Mouse (Mus musculus): Measurements from ENCODE around the gene Zcchc8. TPM values are rescaled to one million over a fixed set of nuclear protein-coding genes. Genes with fewer than 3 reads are reported as not detected.

The Zcchc8 gene
- polyA plus RNA-seq, 1 experiment from 2014 or later = 83.7 TPM

DNA sequence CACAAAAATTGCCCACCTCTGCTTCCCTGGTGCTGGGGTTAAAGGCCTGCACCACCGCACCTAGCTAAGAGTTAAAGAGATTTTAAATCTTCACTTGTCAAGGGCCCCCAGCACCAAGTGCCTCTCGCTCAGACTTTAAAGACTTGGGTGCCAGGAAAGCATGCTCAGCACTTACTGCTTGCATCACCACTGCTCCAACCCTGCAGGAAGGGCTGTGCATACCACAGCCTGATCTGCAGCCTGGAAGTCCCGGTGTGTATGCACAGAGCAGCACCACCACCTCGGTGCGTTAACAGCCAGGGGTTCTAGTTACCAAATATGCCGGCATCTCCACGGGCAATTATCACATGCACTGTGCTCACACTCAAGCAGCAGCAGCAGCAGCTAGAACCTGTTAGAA lies 63.2 kb downstream of the Zcchc8 start:
- Histone ChIP-seq H3K9me3 (no peaks in the 10 kb centered on the region), H3K4me3 (no peak overlapping the region), H3K36me3 (peaks cover 19% of the 10 kb centered on the region), H3K27ac (replicated peaks) (no peak overlapping the region), H3K4me2 (replicated peaks) (no peak overlapping the region), H3K27me3 (no peaks in the 10 kb centered on the region), H3K4me1 (0 out of 2 replicates have a peak, but pooled peaks cover 7% of the 10 kb centered on the region), H3K9ac (replicated peaks) (no peak overlapping the region)
- ATAC-seq (replicated peaks) = no peak
- WGBS = 80% methylated on average over 7 of the region's 7 CpGs

DNA sequence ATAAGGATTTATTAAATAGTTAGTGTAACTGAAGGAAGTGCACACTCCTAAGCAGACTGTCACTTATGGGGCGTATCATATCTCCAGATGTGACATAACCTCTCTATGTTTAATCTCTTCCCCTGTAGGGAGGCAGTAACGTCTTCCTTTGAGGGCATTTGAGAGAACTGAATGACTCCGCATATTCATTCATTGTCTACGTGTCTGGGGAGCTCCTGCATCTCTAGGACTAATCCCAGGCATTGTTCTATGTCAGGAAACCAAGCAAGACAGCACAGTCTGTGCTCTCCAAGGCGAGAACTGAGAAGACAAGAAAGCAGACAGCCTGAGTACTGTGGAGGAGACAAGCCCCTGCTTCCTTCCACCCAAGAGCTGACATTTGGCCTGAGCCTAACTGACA lies 66.0 kb downstream of the Zcchc8 start:
- Histone ChIP-seq H3K36me3 (peaks cover 26% of the 10 kb centered on the region), H3K4me2 (replicated peaks) (no peak overlapping the region), H3K27ac (replicated peaks) (no peak overlapping the region), H3K27me3 (no peaks in the 10 kb centered on the region), H3K4me1 (0 out of 2 replicates have a peak, but pooled peaks cover 7% of the 10 kb centered on the region), H3K4me3 (no peak overlapping the region), H3K9me3 (no peaks in the 10 kb centered on the region), H3K9ac (replicated peaks) (no peak overlapping the region)
- 33% methylated on average over 5 of the region's 5 CpGs for WGBS
- ATAC-seq (replicated peaks) = no peak

DNA sequence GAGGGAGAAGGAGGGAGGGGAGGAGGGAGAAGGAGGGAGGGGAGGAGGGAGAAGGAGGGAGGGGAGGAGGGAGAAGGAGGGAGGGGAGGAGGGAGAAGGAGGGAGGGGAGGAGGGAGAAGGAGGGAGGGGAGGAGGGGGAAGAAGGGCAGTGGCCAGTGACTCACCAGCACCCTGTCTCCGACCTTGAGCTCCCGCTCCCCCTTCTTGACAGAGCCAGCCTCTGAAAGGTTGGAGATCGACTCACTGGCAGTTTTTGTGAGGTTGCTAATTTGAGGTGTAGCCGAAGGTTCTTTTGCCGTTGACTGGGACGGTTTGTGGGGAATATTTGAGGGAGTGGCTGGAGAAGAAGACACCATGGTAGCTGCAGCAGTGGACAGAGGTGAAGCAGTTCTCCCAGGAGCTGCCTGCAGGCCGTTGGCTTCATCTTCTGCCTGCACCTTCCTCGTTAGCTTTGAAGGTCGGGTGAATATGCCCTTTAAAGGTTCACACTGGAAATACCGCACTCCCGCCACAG lies 67.6 kb downstream of the Zcchc8 start:
- no peak overlapping the region for H3K4me3 ChIP-seq
- H3K27me3 ChIP-seq = no peaks in the 10 kb centered on the region
- H3K4me2 ChIP-seq (replicated peaks) = no peak overlapping the region
- no peaks in the 10 kb centered on the region for H3K4me1 ChIP-seq
- H3K9me3 ChIP-seq = no peaks in the 10 kb centered on the region
- H3K36me3 ChIP-seq = peaks cover 27% of the 10 kb centered on the region
- no peak overlapping the region for H3K9ac ChIP-seq (replicated peaks)
- no peak overlapping the region for H3K27ac ChIP-seq (replicated peaks)
- 87% methylated on average over 11 of the region's 11 CpGs for WGBS
- ATAC-seq (replicated peaks) = no peak

DNA sequence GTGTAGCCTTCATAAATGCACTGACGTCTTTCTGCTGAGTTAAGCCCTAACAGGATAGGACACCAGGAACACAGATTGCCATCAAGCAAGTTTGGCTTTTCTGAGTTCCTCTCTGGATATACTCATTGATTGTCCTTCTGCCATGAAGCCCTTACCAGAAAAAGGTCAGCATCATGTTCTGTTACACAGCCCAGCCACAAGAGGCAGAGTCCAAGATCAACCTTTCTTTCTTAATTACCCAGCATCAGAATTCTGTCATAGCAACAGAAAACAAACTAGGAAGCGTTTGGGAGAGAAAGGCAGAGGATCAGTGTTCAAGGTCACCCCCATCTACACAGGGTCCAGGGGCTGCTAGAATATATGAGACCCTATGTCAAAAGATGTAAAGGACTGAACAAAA lies 70.1 kb downstream of the Zcchc8 start:
- H3K36me3 ChIP-seq = peaks cover 48% of the 10 kb centered on the region
- 74% methylated on average over 2 of the region's 2 CpGs for WGBS
- no peak for ATAC-seq (replicated peaks)

More for the DNA sequence above, 70.1 kb downstream of the Zcchc8 start:
- Histone ChIP-seq H3K9me3 (no peaks in the 10 kb centered on the region), H3K4me3 (no peak overlapping the region), H3K4me1 (no peaks in the 10 kb centered on the region), H3K27me3 (no peaks in the 10 kb centered on the region), H3K4me2 (replicated peaks) (no peak overlapping the region), H3K9ac (replicated peaks) (no peak overlapping the region), H3K27ac (replicated peaks) (no peak overlapping the region)

Other genes starting within 250 kb of the Zcchc8 start
- 0.36 and 0.83 TPM in 2 replicates for gene Lrrc43, start 231.8 kb downstream of the Zcchc8 start, polyA plus RNA-seq (2015; fragmentation: Nextera tagmentation; extraction: Ambion mirVana)
- not detected in 2 replicates for gene Il31, start 231.6 kb downstream of the Zcchc8 start, polyA plus RNA-seq (2015; fragmentation: Nextera tagmentation; extraction: Ambion mirVana)
- 0.87 and 1.7 TPM in 2 replicates for gene B3gnt4, start 210.6 kb downstream of the Zcchc8 start, polyA plus RNA-seq (2015; fragmentation: Nextera tagmentation; extraction: Ambion mirVana)
- gene Diablo, start 196.9 kb downstream of the Zcchc8 start, polyA plus RNA-seq (2015; fragmentation: Nextera tagmentation; extraction: Ambion mirVana) = 113 and 119 TPM in 2 replicates
- gene Gm49027, start 195.6 kb downstream of the Zcchc8 start, polyA plus RNA-seq (2015; fragmentation: Nextera tagmentation; extraction: Ambion mirVana) = 3.8 and 4.0 TPM in 2 replicates
- 41.2 and 42.3 TPM in 2 replicates for gene Vps33a, start 148.1 kb downstream of the Zcchc8 start, polyA plus RNA-seq (2015; fragmentation: Nextera tagmentation; extraction: Ambion mirVana)
- gene Clip1, start 36.5 kb downstream of the Zcchc8 start, polyA plus RNA-seq (2015; fragmentation: Nextera tagmentation; extraction: Ambion mirVana) = 80.0 and 84.5 TPM in 2 replicates
- 147 and 151 TPM in 2 replicates for gene Rsrc2, start 28.3 kb upstream of the Zcchc8 start, polyA plus RNA-seq (2015; fragmentation: Nextera tagmentation; extraction: Ambion mirVana)
- gene Kntc1, start 28.6 kb upstream of the Zcchc8 start, polyA plus RNA-seq (2015; fragmentation: Nextera tagmentation; extraction: Ambion mirVana) = 12.7 and 14.6 TPM in 2 replicates
- not detected in 2 replicates for gene Hcar2, start 144.4 kb upstream of the Zcchc8 start, polyA plus RNA-seq (2015; fragmentation: Nextera tagmentation; extraction: Ambion mirVana)
- gene Hcar1, start 158.9 kb upstream of the Zcchc8 start, polyA plus RNA-seq (2015; fragmentation: Nextera tagmentation; extraction: Ambion mirVana) = 0.24 and 0.29 TPM in 2 replicates
- gene Denr, start 186.1 kb upstream of the Zcchc8 start, polyA plus RNA-seq (2015; fragmentation: Nextera tagmentation; extraction: Ambion mirVana) = 143 and 146 TPM in 2 replicates
- 1.8 and 3.7 TPM in 2 replicates for gene Gm43518, start 206.3 kb upstream of the Zcchc8 start, polyA plus RNA-seq (2015; fragmentation: Nextera tagmentation; extraction: Ambion mirVana)
- 3.5 and 5.8 TPM in 2 replicates for gene Ccdc62, start 209.6 kb upstream of the Zcchc8 start, polyA plus RNA-seq (2015; fragmentation: Nextera tagmentation; extraction: Ambion mirVana)

All from forebrain, embryonic 15.5 days (tissue).